Mouse (Mus musculus): ENCODE measurements around the gene Olfr1178.

The Olfr1178 gene

GRCm38 (mm10) chr2:88386762-88387161 is at the start of gene Olfr1178:
Gene Olfr1178, plus strand, starts transcription at chr2:88387062.
- DNase-seq (ENCODE audit: low spot score in 2 of 2): no peak

GRCm38 (mm10) chr2:88346392-88346791 is 40.5 kb upstream of the Olfr1178 start, which contains the start of gene Olfr1177-ps:
Gene Olfr1177-ps, minus strand, starts transcription at chr2:88346492.
- no peak for DNase-seq (ENCODE audit: low spot score in 2 of 2)

GRCm38 (mm10) chr2:88356304-88356703 is 30.6 kb upstream of the Olfr1178 start:
- DNase-seq (ENCODE audit: low spot score in 2 of 2): no peak

GRCm38 (mm10) chr2:88406353-88406752 is 19.5 kb downstream of the Olfr1178 start, which contains the start of gene Olfr1179:
Gene Olfr1179, minus strand, starts transcription at chr2:88406453.
- no peak for DNase-seq (ENCODE audit: low spot score in 2 of 2)

- no peak for DNase-seq (ENCODE audit: low spot score in 2 of 2)
Observed at GRCm38 (mm10) chr2:88419051-88419450, 32.2 kb downstream of the Olfr1178 start, which contains the start of gene Olfr1180. Gene Olfr1180, minus strand, starts transcription at chr2:88419151.

- DNase-seq (ENCODE audit: low spot score in 2 of 2): no peak
Observed at GRCm38 (mm10) chr2:88426071-88426470, 39.2 kb downstream of the Olfr1178 start, which contains the start of gene Olfr1181. Gene Olfr1181, minus strand, starts transcription at chr2:88426171.

GRCm38 (mm10) chr2:88449031-88449430 is 62.2 kb downstream of the Olfr1178 start, which contains the start of gene Gm13757:
Gene Gm13757, minus strand, starts transcription at chr2:88449131.
- DNase-seq (ENCODE audit: low spot score in 2 of 2): no peak

Data from thymus, postnatal 10 days (tissue).